Mouse (Mus musculus): ENCODE results near the gene Csn3. TPM values are rescaled to one million over a fixed set of nuclear protein-coding genes. Genes with fewer than 3 reads are reported as not detected.

Gene Csn3
- polyA plus RNA-seq (2012; rRNA removed): 0.08 TPM in 1 of 2 replicates, not detected in the other

GRCm38 (mm10) chr5:87925372-87925771 is at the start of gene Csn3:
Csn3 (plus strand) TSS chr5:87925579.

GRCm38 (mm10) chr5:87884729-87885128 is 40.6 kb upstream of the Csn3 start, which contains the start of gene Odam:
Odam (plus strand) TSS chr5:87885029.

DNA sequence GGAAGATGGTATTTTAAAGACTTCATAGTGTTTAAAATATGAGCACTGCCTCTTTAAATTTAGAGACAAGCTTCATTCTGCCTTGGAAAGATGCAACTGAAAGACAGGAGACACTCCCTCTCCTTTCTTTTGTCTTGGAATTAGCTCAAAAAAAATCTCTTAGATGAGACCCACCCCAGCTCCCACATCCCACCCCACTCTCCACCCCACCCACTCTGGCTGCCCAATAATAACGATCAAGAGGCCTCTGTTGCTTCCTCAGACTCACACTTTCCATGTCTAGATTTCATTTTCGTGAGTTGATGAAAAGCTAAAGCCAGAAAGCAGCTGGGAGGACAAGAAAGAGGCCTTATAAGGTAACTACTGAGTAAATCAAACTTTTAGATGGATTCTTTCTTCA is 43.8 kb downstream of the Csn3 start, which contains the start of the genes 2310003L06Rik and Gm28434:
Gene 2310003L06Rik, plus strand, starts transcription at position 259 of the 400 bp plus-strand sequence.
Gene Gm28434, plus strand, starts transcription at position 317 of the 400 bp plus-strand sequence.

DNA sequence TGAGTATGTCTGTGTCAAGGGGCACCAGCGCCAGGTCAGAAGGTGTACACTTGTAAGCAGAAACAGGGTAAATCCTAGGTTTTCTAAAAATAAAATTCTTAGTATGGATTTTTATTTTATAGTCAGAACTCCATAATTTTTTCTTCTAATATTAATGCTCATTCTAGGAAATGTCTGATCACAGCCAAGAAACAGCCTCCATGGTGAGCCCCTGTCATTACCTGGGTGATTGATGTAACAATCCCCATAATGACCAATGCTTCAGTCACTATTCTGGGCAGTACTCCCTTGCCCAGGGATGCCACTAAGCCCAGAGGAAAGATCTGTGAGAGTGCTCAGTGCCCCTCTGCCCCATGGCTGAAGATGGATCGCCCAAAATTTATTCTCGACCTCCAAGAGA is 53.8 kb downstream of the Csn3 start, which contains the start of gene Cabs1:
Gene Cabs1, plus strand, starts transcription at position 301 of the 400 bp plus-strand sequence.

Other genes starting within 250 kb of the Csn3 start
- not detected in 2 replicates for gene Csn2, start 225.9 kb upstream of the Csn3 start, polyA plus RNA-seq (2012; rRNA removed)
- gene Csn1s2a, start 151.0 kb upstream of the Csn3 start, polyA plus RNA-seq (2012; rRNA removed): not detected in 2 replicates
- not detected in 2 replicates for gene Csn1s2b, start 117.5 kb upstream of the Csn3 start, polyA plus RNA-seq (2012; rRNA removed)
- not detected in 2 replicates for gene Prr27, start 99.9 kb upstream of the Csn3 start, polyA plus RNA-seq (2012; rRNA removed)
- not detected in 2 replicates for gene Odam, start 40.5 kb upstream of the Csn3 start, polyA plus RNA-seq (2012; rRNA removed)
- gene 2310003L06Rik, start 43.9 kb downstream of the Csn3 start, polyA plus RNA-seq (2012; rRNA removed): not detected in 2 replicates
- gene Gm28434, start 43.9 kb downstream of the Csn3 start, polyA plus RNA-seq (2012; rRNA removed): not detected in 2 replicates
- not detected in 2 replicates for gene Cabs1, start 53.9 kb downstream of the Csn3 start, polyA plus RNA-seq (2012; rRNA removed)
- gene Smr3a, start 77.0 kb downstream of the Csn3 start, polyA plus RNA-seq (2012; rRNA removed): not detected in 2 replicates
- not detected in 2 replicates for gene Smr2, start 161.0 kb downstream of the Csn3 start, polyA plus RNA-seq (2012; rRNA removed)
- gene Gm11116, start 186.0 kb downstream of the Csn3 start, polyA plus RNA-seq (2012; rRNA removed): not detected in 2 replicates
- gene Gm11115, start 228.5 kb downstream of the Csn3 start, polyA plus RNA-seq (2012; rRNA removed): not detected in 2 replicates

All from central nervous system, embryonic 14 days (tissue).